Mouse (Mus musculus) adrenal gland, adult (tissue): ENCODE results near the gene Arid3b.
"Not testable (repeated sequence)": the region's sequence is repeated elsewhere in the genome, so short reads cannot be mapped to it uniquely, and the experiment has no call there.

Experiments used
- DNase-seq, 2 experiments: peaks; one replicate each; pipeline ENCODE4 v3.0.0; 2022 to 2023; ENCODE audit warnings: low spot score in 1 of 2; ENCODE audit not compliant: inconsistent age in 2 of 2

Arid3b gene

DNA sequence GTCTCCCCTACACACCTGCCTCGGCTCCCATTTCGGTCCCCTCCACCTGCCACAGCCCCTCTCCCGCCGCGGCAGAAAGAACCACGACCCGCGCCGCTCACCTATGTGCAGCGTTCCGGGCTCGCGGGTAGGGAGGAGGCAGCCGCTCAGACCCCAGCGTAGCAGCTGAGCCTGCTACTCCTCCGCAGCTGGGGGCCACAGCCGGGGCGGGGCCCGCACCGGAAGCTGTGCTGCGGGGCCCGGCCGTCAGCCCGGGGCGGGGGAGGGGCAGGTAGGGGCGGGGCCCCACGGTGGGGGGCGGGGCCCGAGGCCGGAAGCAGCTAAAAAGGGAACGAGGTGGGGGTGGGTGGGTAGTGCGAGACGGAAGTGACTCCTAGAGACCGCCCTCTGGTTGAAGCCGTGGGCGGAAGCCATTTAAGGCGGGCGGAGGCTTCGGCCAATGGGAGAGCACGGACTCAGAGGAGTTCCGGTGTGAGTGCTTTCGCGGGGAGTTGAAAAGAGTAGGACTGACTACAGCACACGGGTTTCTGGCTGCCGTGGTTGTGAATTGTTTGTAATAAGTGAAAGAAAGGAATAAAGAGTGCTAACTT, at the start of gene Arid3b:
TSS of gene Arid3b (minus strand) at position 213 of the 590 bp plus-strand sequence.
- peak; percentile 94 to 96 for DNase-seq

- no peak for DNase-seq
Measured at GRCm38 (mm10) chr9:57883413-57883812, 46.8 kb upstream of the Arid3b start.

- DNase-seq, result not testable (repeated sequence)
Measured at GRCm38 (mm10) chr9:57881781-57882180, 45.2 kb upstream of the Arid3b start.

- DNase-seq, result no peak
Measured at GRCm38 (mm10) chr9:57880278-57880677, 43.7 kb upstream of the Arid3b start.

GRCm38 (mm10) chr9:57879213-57879612, 42.6 kb upstream of the Arid3b start:
- DNase-seq, result no peak

DNA sequence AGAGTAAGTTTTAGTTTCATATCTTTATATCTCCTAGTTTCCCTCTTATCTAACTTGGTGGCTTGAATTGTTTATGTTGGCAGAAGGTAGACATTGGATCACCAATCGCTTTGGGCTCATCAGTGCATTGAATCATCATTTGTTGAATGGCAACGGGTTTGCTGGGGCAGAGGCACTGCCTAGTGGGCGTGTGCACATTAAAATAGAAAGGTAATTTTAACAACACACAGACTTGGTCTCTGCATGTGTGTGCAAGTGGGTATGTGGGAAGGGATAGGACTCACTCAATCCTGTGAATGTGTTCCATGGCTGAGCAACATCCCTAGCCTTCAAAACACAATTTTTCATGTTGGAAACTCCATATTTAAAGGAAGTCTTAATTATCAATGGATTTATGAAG, 38.4 kb upstream of the Arid3b start:
- DNase-seq, result no peak

- DNase-seq, result peak; percentile 26 to 76
Measured at GRCm38 (mm10) chr9:57874134-57874533, 37.5 kb upstream of the Arid3b start.

DNA sequence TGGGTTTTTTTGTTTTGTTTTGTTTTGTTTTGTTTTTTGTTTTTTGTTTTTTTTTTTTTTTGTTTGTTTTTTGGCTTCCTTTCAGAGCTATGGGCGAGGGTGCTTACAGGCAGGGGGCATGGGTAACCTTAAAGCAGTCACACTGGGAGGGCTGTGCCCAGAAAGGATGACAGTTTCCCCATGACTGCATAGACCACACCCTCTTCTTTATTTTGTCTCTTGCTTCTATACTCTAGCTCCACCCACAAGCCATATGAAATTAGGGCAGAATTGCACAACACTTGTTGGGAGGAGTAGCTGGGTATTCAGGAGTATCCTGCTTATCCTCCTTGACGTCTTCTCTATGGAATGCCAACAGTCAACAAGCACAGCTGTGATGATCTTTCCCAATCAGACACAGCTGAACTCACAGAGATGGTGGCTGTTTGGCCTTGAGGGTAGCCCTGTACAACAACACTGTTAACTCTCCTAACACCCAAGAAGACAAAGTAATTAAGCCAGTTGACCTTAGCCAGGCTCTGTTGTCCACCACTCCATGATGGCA, 33.8 kb upstream of the Arid3b start:
- no peak for DNase-seq

- no peak for DNase-seq
Measured at GRCm38 (mm10) chr9:57868767-57869166, 32.2 kb upstream of the Arid3b start.

GRCm38 (mm10) chr9:57867880-57868279, 31.3 kb upstream of the Arid3b start:
- no peak for DNase-seq

DNA sequence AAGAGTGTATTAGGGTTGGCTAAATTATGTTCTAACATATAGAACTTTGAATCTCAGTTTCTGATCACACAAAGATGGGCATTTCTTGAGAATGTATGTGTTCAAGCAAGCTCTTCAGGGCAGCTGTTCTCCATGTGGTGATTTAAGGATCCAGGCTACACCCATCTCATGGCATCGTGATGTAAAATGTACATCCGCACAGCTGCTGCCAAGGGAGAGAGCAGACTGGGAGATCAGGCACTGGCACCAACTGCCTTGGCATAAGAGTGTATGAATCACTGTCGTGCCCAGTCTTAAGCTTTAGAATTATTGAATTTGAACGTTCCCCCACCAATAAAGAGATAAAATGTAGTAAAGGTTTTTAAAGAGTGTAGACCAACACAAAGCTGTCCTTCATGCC, 30.6 kb upstream of the Arid3b start:
- no peak for DNase-seq

GRCm38 (mm10) chr9:57866530-57866929, 29.9 kb upstream of the Arid3b start:
- no peak for DNase-seq

DNA sequence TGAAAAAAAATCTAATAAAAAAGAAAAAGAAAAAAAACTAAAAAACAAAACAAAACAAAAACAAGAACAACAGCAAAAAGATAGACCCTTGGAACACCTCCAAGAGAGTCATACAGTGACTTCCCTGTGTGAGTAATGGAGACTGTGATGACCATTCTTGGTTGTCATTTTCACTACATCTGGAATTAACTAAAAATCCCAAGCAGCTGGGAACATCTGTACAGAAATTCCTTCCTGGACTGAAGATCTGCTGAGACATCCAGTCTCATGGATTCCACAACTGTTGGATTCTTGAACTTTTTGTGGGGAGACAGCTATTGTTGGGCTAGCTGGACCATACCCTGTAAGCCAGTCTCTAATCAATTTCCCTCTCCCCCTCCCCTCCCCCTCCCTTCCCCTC, 27.7 kb upstream of the Arid3b start:
- DNase-seq, result no peak

GRCm38 (mm10) chr9:57861951-57862471, 25.4 kb upstream of the Arid3b start:
- DNase-seq, result peak; percentile 68 to 94

- no peak for DNase-seq
Measured at GRCm38 (mm10) chr9:57856456-57856855, 19.9 kb upstream of the Arid3b start.

DNA sequence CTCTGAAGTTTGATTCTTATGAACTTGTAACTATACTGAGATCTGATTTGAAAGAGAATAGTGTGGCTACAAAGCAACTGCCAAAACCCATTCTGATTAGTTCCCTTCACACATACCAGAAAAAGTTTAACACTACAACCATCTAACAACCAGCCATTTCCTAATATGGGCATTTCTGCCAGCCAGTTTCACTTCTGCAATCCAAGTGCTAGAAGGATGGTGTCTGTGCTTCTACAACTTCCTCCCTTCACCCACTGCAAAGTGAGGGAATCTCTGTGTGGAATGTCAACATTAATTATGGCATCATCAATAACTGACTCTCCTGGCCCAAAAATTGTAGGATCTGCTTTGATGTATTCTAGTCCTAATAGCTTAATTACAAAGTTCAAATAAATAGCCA, 17.7 kb upstream of the Arid3b start:
- DNase-seq, result no peak

GRCm38 (mm10) chr9:57839032-57839431, 2.4 kb upstream of the Arid3b start:
- no peak for DNase-seq

DNA sequence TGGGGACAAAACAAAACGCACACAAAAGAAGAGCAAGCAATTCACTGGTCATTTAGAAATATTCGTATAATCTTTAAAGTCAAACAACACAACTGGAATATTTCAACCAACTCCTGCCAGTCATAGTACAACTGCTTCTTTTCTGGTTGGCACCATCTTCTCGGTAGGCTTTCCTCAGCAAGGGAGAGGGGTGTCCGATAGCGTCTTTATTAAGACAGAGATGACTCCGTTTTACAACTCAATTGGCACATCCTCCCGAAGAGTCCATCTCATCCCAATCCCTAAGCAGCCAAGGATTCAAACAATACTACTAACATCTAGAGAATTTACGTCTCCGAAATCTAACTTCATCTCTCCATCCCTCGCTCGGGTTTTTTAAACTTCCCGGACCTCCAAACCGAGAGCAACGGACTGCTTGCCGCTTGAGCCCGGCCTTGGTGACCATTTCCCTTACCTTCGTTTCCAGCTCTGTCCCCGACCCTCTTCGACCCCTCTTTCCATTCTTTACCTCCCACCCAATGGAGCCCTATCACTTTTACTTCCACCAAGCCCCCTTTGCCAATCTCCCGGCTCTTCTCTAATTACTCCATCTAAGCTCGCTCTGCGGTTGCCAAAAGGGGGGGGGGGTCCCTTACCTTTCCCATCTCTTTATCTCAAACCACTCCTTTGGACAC, 615 bp downstream of the Arid3b start:
- DNase-seq, result peak; percentile 17 to 64

- DNase-seq, result no peak
Measured at GRCm38 (mm10) chr9:57834629-57835417, 1.8 kb downstream of the Arid3b start.

DNA sequence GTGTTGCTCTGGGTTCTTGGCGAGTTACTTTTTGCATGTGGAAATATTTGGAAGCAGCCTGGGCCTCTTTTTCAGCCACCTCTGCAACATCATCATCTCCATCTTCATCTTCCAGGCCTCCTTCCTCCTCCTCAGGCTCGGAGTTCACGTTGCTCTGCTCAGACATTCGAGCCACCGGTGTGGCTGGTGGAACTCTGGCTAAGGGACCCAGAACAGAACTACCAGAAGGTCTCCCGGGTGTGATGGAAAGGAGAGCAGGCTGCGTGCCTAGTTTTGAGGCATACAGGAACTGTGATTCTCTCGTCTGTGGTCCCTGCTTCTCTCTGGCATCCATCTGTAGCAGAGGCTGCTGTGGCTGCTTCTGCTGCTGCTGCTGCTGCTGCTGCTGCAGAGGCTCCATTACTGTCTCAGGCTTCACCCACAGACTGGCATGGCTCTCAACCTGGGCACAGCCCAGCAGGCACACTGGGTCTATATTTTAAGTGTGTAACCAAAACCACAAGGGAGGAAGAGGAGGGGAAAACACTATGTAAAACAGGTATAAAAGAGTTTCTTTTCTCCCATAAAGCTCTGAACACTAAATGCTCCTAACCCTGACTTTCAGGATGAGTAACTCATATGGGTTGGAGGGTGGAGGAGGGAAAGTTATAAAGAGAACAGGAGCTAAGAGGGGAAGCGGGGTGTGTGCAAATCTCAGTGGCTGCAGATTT, 2.7 kb downstream of the Arid3b start:
- no peak for DNase-seq
